Mouse (Mus musculus) MEL (cell line): Measurements from ENCODE around the gene Rab12. TPM values are rescaled to one million over a fixed set of nuclear protein-coding genes. Genes with fewer than 3 reads are reported as not detected.

ENCODE experiments used
- DNase-seq: peaks from one replicate; pipeline ENCODE4 v3.0.0; 2011; ENCODE audit warnings: low read depth, low spot score
- H3K27ac ChIP-seq: 2 replicates; pipeline ENCODE4 v1.5.1; 2012; ENCODE audit warnings: low read depth, mild to moderate bottlenecking, control low read depth, low read length, moderate library complexity; ENCODE audit not compliant: control insufficient read depth
- H3K27me3 ChIP-seq, 2 experiments: fragments of 150-350 bp in 1 of 2; sonication (generic) in 1 of 2; 2 replicates each; pipeline ENCODE4 v1.6.1; 2012; ENCODE audit warnings: low read length in 2 of 2, mild to moderate bottlenecking in 2 of 2, improper control_type of control experiment in 1 of 2, moderate library complexity in 1 of 2; ENCODE audit not compliant: insufficient read depth in 2 of 2, control insufficient read depth in 1 of 2
- H3K36me3 ChIP-seq, 2 experiments: 2 replicates each; pipeline ENCODE4 v1.6.1; 2012 to 2014; ENCODE audit warnings: low read length in 2 of 2, improper control_type of control experiment in 1 of 2, inconsistent platforms in 1 of 2, mild to moderate bottlenecking in 1 of 2; ENCODE audit not compliant: insufficient read depth in 2 of 2, control insufficient read depth in 1 of 2
- H3K4me1 ChIP-seq, 2 experiments: fragments of 150-350 bp in 1 of 2; sonication (generic) in 1 of 2; 2 replicates each; pipeline ENCODE4 v1.6.1; 2012; ENCODE audit warnings: low read length in 2 of 2, improper control_type of control experiment in 1 of 2, mild to moderate bottlenecking in 1 of 2; ENCODE audit not compliant: insufficient read depth in 2 of 2, control insufficient read depth in 1 of 2
- H3K4me3 ChIP-seq, 2 experiments: fragments of 150-350 bp in 1 of 2; sonication (generic) in 1 of 2; 2 replicates each; pipeline ENCODE4 v1.5.1; 2012; ENCODE audit warnings: low read depth in 2 of 2, low read length in 2 of 2, mild to moderate bottlenecking in 2 of 2, moderate library complexity in 2 of 2, control low read depth in 1 of 2, improper control_type of control experiment in 1 of 2; ENCODE audit not compliant: control insufficient read depth in 1 of 2, insufficient read depth in 1 of 2
- H3K79me2 ChIP-seq: 2 replicates; pipeline ENCODE4 v1.6.1; 2012; ENCODE audit warnings: mild to moderate bottlenecking, low read length, moderate library complexity; ENCODE audit not compliant: control insufficient read depth, poor library complexity, insufficient read depth
- H3K9ac ChIP-seq: 2 replicates; pipeline ENCODE4 v1.6.1; 2012; ENCODE audit warnings: low read depth, mild to moderate bottlenecking, control low read depth, low read length, moderate library complexity; ENCODE audit not compliant: control insufficient read depth, poor library complexity, severe bottlenecking
- H3K9me3 ChIP-seq: fragments of 150-350 bp; sonication (generic); replicated peaks from 2 replicates; pipeline ENCODE4 v1.6.1; 2012; ENCODE audit warnings: mild to moderate bottlenecking, low read length, improper control_type of control experiment, moderate library complexity; ENCODE audit not compliant: insufficient read depth
- CHD2 ChIP-seq: IDR thresholded peaks from 2 replicates; pipeline ENCODE4 v1.6.1; 2011; ENCODE audit warnings: low read length, improper control_type of control experiment
- E2F4 ChIP-seq: IDR thresholded peaks from 2 replicates; pipeline ENCODE4 v1.6.1; 2011; ENCODE audit warnings: low read depth, low read length, improper control_type of control experiment, borderline replicate concordance
- ELF1 ChIP-seq: IDR thresholded peaks from 2 replicates; pipeline ENCODE4 v1.6.1; 2014; ENCODE audit warnings: low read depth, mild to moderate bottlenecking, inconsistent platforms, low read length, improper control_type of control experiment, moderate library complexity
- EP300 ChIP-seq, 2 experiments: IDR thresholded peaks; 2 replicates each; pipeline ENCODE4 v1.6.1; 2011; ENCODE audit warnings: improper control_type of control experiment in 2 of 2, low read length in 2 of 2, low read depth in 1 of 2, mild to moderate bottlenecking in 1 of 2
- HCFC1 ChIP-seq: IDR thresholded peaks from 2 replicates; pipeline ENCODE4 v1.6.1; 2012; ENCODE audit warnings: low read depth, mild to moderate bottlenecking, inconsistent platforms, low read length, improper control_type of control experiment, moderate library complexity
- JUND ChIP-seq: IDR thresholded peaks from 2 replicates; pipeline ENCODE4 v1.6.1; 2011; ENCODE audit warnings: low read depth, mild to moderate bottlenecking, improper control_type of control experiment, low read length
- KAT2A ChIP-seq: conservative IDR thresholded peaks from 2 replicates; pipeline ENCODE4 v1.6.1; 2012; ENCODE audit warnings: low read depth, low read length, improper control_type of control experiment, inconsistent platforms
- MAFK ChIP-seq: IDR thresholded peaks from 2 replicates; pipeline ENCODE4 v1.6.1; 2011; ENCODE audit warnings: low read depth, mild to moderate bottlenecking, low read length, improper control_type of control experiment, borderline replicate concordance
- MAX ChIP-seq: IDR thresholded peaks from 2 replicates; pipeline ENCODE4 v1.6.1; 2011; ENCODE audit warnings: low read length, improper control_type of control experiment
- MEF2A ChIP-seq: IDR thresholded peaks from 2 replicates; pipeline ENCODE4 v1.6.1; 2014; ENCODE audit warnings: low read depth, mild to moderate bottlenecking, inconsistent platforms, low read length, improper control_type of control experiment; ENCODE audit not compliant: poor library complexity, insufficient replicate concordance, severe bottlenecking; ENCODE audit errors: extremely low read depth
- MXI1 ChIP-seq: IDR thresholded peaks from 2 replicates; pipeline ENCODE4 v1.6.1; 2011; ENCODE audit warnings: mild to moderate bottlenecking, low read depth, low read length, improper control_type of control experiment
- MYB ChIP-seq: IDR thresholded peaks from 2 replicates; pipeline ENCODE4 v1.6.1; 2011; ENCODE audit warnings: mild to moderate bottlenecking, low read depth, low read length, improper control_type of control experiment
- MYC ChIP-seq: IDR thresholded peaks from 2 replicates; pipeline ENCODE4 v1.6.1; 2011; ENCODE audit warnings: low read depth, mild to moderate bottlenecking, low read length, improper control_type of control experiment, moderate library complexity
- POLR2A ChIP-seq, 2 experiments: IDR thresholded peaks; 2 replicates each; pipeline ENCODE4 v1.6.1; 2011 to 2012; ENCODE audit warnings: low read length in 2 of 2, mild to moderate bottlenecking in 2 of 2, control low read depth in 1 of 2, improper control_type of control experiment in 1 of 2, low read depth in 1 of 2, moderate library complexity in 1 of 2; ENCODE audit not compliant: control insufficient read depth in 1 of 2, insufficient read depth in 1 of 2, poor library complexity in 1 of 2
- POLR2AphosphoS5 ChIP-seq: IDR thresholded peaks from 2 replicates; pipeline ENCODE4 v1.6.1; 2012; ENCODE audit warnings: low read depth, borderline replicate concordance, mild to moderate bottlenecking, inconsistent platforms, low read length, moderate library complexity, mixed read lengths
- SIN3A ChIP-seq: IDR thresholded peaks from 2 replicates; pipeline ENCODE4 v1.6.1; 2012; ENCODE audit warnings: low read length, improper control_type of control experiment, inconsistent platforms
- SMC3 ChIP-seq: IDR thresholded peaks from 2 replicates; pipeline ENCODE4 v1.6.1; 2011; ENCODE audit warnings: low read depth, low read length, improper control_type of control experiment
- TAL1 ChIP-seq: IDR thresholded peaks from 2 replicates; pipeline ENCODE4 v1.6.1; 2012; ENCODE audit warnings: mild to moderate bottlenecking, inconsistent platforms, low read length, moderate library complexity, mixed read lengths
- TCF12 ChIP-seq: IDR thresholded peaks from 2 replicates; pipeline ENCODE4 v1.6.1; 2014; ENCODE audit warnings: low read depth, mild to moderate bottlenecking, inconsistent platforms, low read length, improper control_type of control experiment, moderate library complexity
- UBTF ChIP-seq: IDR thresholded peaks from 2 replicates; pipeline ENCODE4 v1.6.1; 2012; ENCODE audit warnings: low read depth, mild to moderate bottlenecking, inconsistent platforms, low read length, improper control_type of control experiment, moderate library complexity, borderline replicate concordance; ENCODE audit not compliant: insufficient read depth
- USF1 ChIP-seq: IDR thresholded peaks from 2 replicates; pipeline ENCODE4 v1.6.1; 2014; ENCODE audit warnings: low read depth, mild to moderate bottlenecking, inconsistent platforms, low read length, improper control_type of control experiment, moderate library complexity
- USF2 ChIP-seq, 2 experiments: IDR thresholded peaks; 2 replicates each; pipeline ENCODE4 v1.6.1; 2011 to 2012; ENCODE audit warnings: improper control_type of control experiment in 2 of 2, low read length in 2 of 2, borderline replicate concordance in 1 of 2, inconsistent platforms in 1 of 2, low read depth in 1 of 2, mild to moderate bottlenecking in 1 of 2; ENCODE audit not compliant: insufficient read depth in 1 of 2
- ZC3H11A ChIP-seq: IDR thresholded peaks from 2 replicates; pipeline ENCODE4 v1.6.1; 2012; ENCODE audit warnings: low read depth, mild to moderate bottlenecking, inconsistent platforms, low read length, improper control_type of control experiment
- ZKSCAN1 ChIP-seq: IDR thresholded peaks from 2 replicates; pipeline ENCODE4 v1.6.1; 2012; ENCODE audit warnings: low read depth, mild to moderate bottlenecking, inconsistent platforms, low read length, improper control_type of control experiment, moderate library complexity
- ZMIZ1 ChIP-seq: IDR thresholded peaks from 2 replicates; pipeline ENCODE4 v1.6.1; 2012; ENCODE audit warnings: low read depth, mild to moderate bottlenecking, inconsistent platforms, low read length, improper control_type of control experiment, moderate library complexity
- ZNF384 ChIP-seq: IDR thresholded peaks from 2 replicates; pipeline ENCODE4 v1.6.1; 2012; ENCODE audit warnings: low read depth, mild to moderate bottlenecking, inconsistent platforms, low read length, improper control_type of control experiment
- polyA plus RNA-seq, 2 experiments: library from polyadenylated mRNA; stranded (reverse) in 1 of 2; unstranded in 1 of 2; fragments of >175 nt in 1 of 2; fragments of >200 nt in 1 of 2; gene quantifications; 2 replicates each; pipeline versions ENCODE4 v1.2.1 to v1.2.4; 2012; ENCODE audit warnings: low replicate concordance in 2 of 2, low read depth in 1 of 2; ENCODE audit not compliant: insufficient read length in 2 of 2, insufficient read depth in 1 of 2, missing spikeins in 1 of 2
- total RNA-seq: library from RNA; depleted of rRNA; stranded (reverse); fragments of 300-350 nt; gene quantifications from 2 replicates; pipeline ENCODE4 v1.2.3, GENCODE M21; 2012

Gene Rab12
- total and polyA plus RNA-seq, 3 experiments, result 10.7 to 19.0 TPM; not detected in 1

DNA sequence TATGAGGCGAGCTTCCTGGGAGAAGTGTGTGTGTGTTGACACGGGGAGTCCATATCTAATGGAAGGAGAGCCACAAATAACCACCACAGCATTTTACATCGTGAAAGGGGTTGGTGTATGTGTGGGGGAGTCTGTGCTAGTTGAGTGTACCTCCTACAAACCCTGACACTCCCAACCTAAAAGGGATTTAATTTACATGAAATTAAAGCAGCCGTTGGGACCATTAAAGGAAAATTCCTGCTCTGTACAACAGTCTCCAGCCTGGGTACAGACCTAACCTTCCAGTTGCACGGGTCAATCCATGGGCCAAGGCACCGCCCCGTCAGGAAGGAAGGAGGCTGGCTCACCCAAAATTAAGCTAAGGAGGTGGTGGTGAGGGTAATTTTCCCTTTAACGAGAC lies 49.5 kb downstream of the Rab12 start:
- Histone ChIP-seq H3K27me3 (no peaks in the 10 kb centered on the region), H3K36me3 (no peaks in the 10 kb centered on the region), H3K79me2 (no peaks in the 10 kb centered on the region), H3K27ac (no peak overlapping the region), H3K9me3 (no peaks in the 10 kb centered on the region), H3K4me3 (no peak overlapping the region), H3K4me1 (no peaks in the 10 kb centered on the region), H3K9ac (no peak overlapping the region)
- TF ChIP-seq POLR2A (IDR thresholded peaks at IDR 0.05; ENCODE audit: control insufficient read depth in 1 of 2, insufficient read depth in 1 of 2, low read depth in 1 of 2, low read length in 2 of 2, poor library complexity in 1 of 2) (no peak), ZKSCAN1 (no peak), ZMIZ1 (no peak), SIN3A (no peak), MYC (no peak), TAL1 (no peak), USF2 (IDR thresholded peaks at IDR 0.05; ENCODE audit: borderline replicate concordance in 1 of 2, insufficient read depth in 1 of 2, low read depth in 1 of 2, low read length in 2 of 2) (no peak), MXI1 (no peak), UBTF (no peak), JUND (no peak), HCFC1 (no peak), POLR2AphosphoS5 (no peak), MAX (no peak), SMC3 (no peak), CHD2 (no peak), USF1 (no peak), ZNF384 (no peak)
- no peak for DNase-seq

- H3K27ac ChIP-seq, result no peak overlapping the region
- TF ChIP-seq POLR2AphosphoS5, result no peak
- no peak for TF ChIP-seq POLR2A (IDR thresholded peaks at IDR 0.05; ENCODE audit: control insufficient read depth in 1 of 2, insufficient read depth in 1 of 2, low read depth in 1 of 2, low read length in 2 of 2, poor library complexity in 1 of 2)
- no peak for TF ChIP-seq MAX
- TF ChIP-seq MYB, result no peak
- TF ChIP-seq MEF2A, result no peak
- no peak for TF ChIP-seq USF2 (IDR thresholded peaks at IDR 0.05; ENCODE audit: borderline replicate concordance in 1 of 2, insufficient read depth in 1 of 2, low read depth in 1 of 2, low read length in 2 of 2)
- TF ChIP-seq TAL1, result no peak
- no peak for TF ChIP-seq MAFK
- TF ChIP-seq TCF12, result no peak
- no peak for TF ChIP-seq KAT2A
- no peak for TF ChIP-seq EP300 (IDR thresholded peaks at IDR 0.05; ENCODE audit: low read depth in 1 of 2, low read length in 2 of 2)
- no peak for TF ChIP-seq ZMIZ1
- TF ChIP-seq ELF1, result no peak
- no peak for TF ChIP-seq ZC3H11A
- TF ChIP-seq ZKSCAN1, result no peak
- TF ChIP-seq E2F4, result no peak
Measured at GRCm38 (mm10) chr17:66457278-66457677, 62.3 kb downstream of the Rab12 start.

More at GRCm38 (mm10) chr17:66457278-66457677, 62.3 kb downstream of the Rab12 start:
- H3K36me3 ChIP-seq, result no peaks in the 10 kb centered on the region
- H3K9me3 ChIP-seq, result no peaks in the 10 kb centered on the region
- no peaks in the 10 kb centered on the region for H3K4me1 ChIP-seq
- no peak overlapping the region for H3K9ac ChIP-seq
- no peaks in the 10 kb centered on the region for H3K79me2 ChIP-seq
- no peak for DNase-seq
- no peak overlapping the region for H3K4me3 ChIP-seq
- no peaks in the 10 kb centered on the region for H3K27me3 ChIP-seq
